Mouse (Mus musculus): ENCODE results near the gene Rad51b. TPM values are rescaled to one million over a fixed set of nuclear protein-coding genes. Genes with fewer than 3 reads are reported as not detected.

The Rad51b gene
- 0.29 TPM for polyA plus RNA-seq (2014; fragmentation: Illumina TruSeq; extraction: RNeasy Lipid Tissue Mini Kit (QIAGEN cat#74804); ENCODE audit: low read depth, low replicate concordance)

DNA sequence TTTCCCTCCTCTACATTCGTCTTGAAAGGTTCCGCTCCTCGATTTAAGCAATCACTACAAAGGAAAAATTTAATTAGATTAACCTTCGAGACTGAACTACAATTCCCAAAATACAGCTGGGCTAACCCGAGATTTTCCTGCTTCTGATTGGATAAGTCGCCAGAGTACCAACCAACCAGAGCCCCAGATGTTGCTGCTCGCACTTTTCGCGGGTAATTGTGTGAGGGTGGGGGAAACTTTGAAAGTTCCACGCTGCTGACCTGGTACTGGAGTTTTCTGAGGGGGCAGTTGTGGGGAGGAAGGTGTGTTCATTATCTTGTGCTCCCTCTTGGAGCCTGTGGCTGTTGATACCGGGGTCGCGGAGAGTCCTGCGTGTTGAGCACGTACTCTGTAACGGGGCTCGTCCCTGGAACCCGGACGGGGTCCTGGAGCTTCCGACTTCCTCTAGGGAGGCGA, at the start of gene Rad51b:
TSS of gene Rad51b (plus strand) at position 162 of the 456 bp plus-strand sequence.

DNA sequence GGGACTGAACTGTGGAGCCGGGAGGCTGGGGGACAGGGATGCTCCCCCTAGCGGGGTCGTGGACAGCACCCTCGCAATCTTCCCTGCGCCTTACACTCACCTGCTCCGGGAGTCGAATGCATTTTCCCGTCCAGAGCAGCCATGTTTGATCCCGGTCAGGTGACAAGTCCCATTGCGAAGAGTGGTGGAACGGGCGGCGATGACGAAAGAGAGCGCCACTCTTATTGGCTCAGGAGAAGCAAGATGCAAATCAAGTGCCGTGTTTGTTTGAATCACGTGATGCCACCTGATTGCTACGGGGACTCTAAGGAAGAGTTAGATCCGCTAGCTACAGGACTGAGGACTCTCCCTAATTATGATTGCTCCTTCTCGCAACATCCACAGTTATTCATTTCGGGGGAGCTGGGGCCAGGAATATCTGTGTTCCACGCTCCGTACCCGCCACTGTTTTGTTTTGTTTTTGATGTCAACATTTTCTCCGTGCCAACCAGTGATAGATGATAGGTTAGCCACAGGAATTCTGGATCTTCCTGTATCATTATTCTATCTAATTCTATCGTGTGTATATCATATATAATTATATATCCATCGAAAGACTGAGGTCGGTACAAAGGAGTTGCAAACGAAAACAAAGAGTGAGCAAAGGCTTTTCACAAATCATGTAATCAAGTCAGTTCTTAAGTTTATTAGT, 811 bp upstream of the Rad51b start, which contains the start of gene Zfyve26:
TSS of gene Zfyve26 (minus strand) at position 179 of the 691 bp plus-strand sequence.

Other genes with a start within 250 kb of the Rad51b start
- 28.5 TPM for gene Pigh, start 207.6 kb upstream of the Rad51b start, polyA plus RNA-seq (2014; fragmentation: Illumina TruSeq; extraction: RNeasy Lipid Tissue Mini Kit (QIAGEN cat#74804); ENCODE audit: low read depth, low replicate concordance)
- not detected for gene Arg2, start 166.5 kb upstream of the Rad51b start, polyA plus RNA-seq (2014; fragmentation: Illumina TruSeq; extraction: RNeasy Lipid Tissue Mini Kit (QIAGEN cat#74804); ENCODE audit: low read depth, low replicate concordance)
- gene Vti1b, start 124.6 kb upstream of the Rad51b start, polyA plus RNA-seq (2014; fragmentation: Illumina TruSeq; extraction: RNeasy Lipid Tissue Mini Kit (QIAGEN cat#74804); ENCODE audit: low read depth, low replicate concordance): 126 TPM
- 43.8 TPM for gene Rdh11, start 105.0 kb upstream of the Rad51b start, polyA plus RNA-seq (2014; fragmentation: Illumina TruSeq; extraction: RNeasy Lipid Tissue Mini Kit (QIAGEN cat#74804); ENCODE audit: low read depth, low replicate concordance)
- 1.2 TPM for gene Rdh12, start 88.4 kb upstream of the Rad51b start, polyA plus RNA-seq (2014; fragmentation: Illumina TruSeq; extraction: RNeasy Lipid Tissue Mini Kit (QIAGEN cat#74804); ENCODE audit: low read depth, low replicate concordance)
- 9.9 TPM for gene Zfyve26, start 978 bp upstream of the Rad51b start, polyA plus RNA-seq (2014; fragmentation: Illumina TruSeq; extraction: RNeasy Lipid Tissue Mini Kit (QIAGEN cat#74804); ENCODE audit: low read depth, low replicate concordance)